Mouse (Mus musculus): Measurements from ENCODE around the gene Hspa2. TPM values are rescaled to one million over a fixed set of nuclear protein-coding genes. Genes with fewer than 3 reads are reported as not detected.

Gene Hspa2
- 4.1 TPM for polyA plus RNA-seq (2014; fragmentation: Illumina TruSeq; extraction: RNeasy Lipid Tissue Mini Kit (QIAGEN cat#74804); ENCODE audit: low read depth, low replicate concordance)

GRCm38 (mm10) chr12:76403886-76404537, at the start of gene Hspa2:
TSS of gene Hspa2 (plus strand) at chr12:76404176.

GRCm38 (mm10) chr12:76369206-76369977, 34.6 kb upstream of the Hspa2 start, which contains the start of gene Zbtb25:
TSS of gene Zbtb25 (minus strand) at chr12:76369602.

GRCm38 (mm10) chr12:76369978-76370830, 33.8 kb upstream of the Hspa2 start, which contains the start of gene Zbtb1:
TSS of gene Zbtb1 (plus strand) at chr12:76370266.

GRCm38 (mm10) chr12:76417433-76417854, 13.5 kb downstream of the Hspa2 start, which contains the start of gene Ppp1r36:
TSS of gene Ppp1r36 (plus strand) at chr12:76417538.

Other genes starting within 250 kb of the Hspa2 start
- gene Esr2, start 226.9 kb upstream of the Hspa2 start, polyA plus RNA-seq (2014; fragmentation: Illumina TruSeq; extraction: RNeasy Lipid Tissue Mini Kit (QIAGEN cat#74804); ENCODE audit: low read depth, low replicate concordance): 1.2 TPM
- gene Tex21, start 157.4 kb upstream of the Hspa2 start, polyA plus RNA-seq (2014; fragmentation: Illumina TruSeq; extraction: RNeasy Lipid Tissue Mini Kit (QIAGEN cat#74804); ENCODE audit: low read depth, low replicate concordance): not detected
- 17.2 TPM for gene Mthfd1, start 148.9 kb upstream of the Hspa2 start, polyA plus RNA-seq (2014; fragmentation: Illumina TruSeq; extraction: RNeasy Lipid Tissue Mini Kit (QIAGEN cat#74804); ENCODE audit: low read depth, low replicate concordance)
- 0.47 TPM for gene Akap5, start 79.3 kb upstream of the Hspa2 start, polyA plus RNA-seq (2014; fragmentation: Illumina TruSeq; extraction: RNeasy Lipid Tissue Mini Kit (QIAGEN cat#74804); ENCODE audit: low read depth, low replicate concordance)
- gene Zbtb25, start 34.6 kb upstream of the Hspa2 start, polyA plus RNA-seq (2014; fragmentation: Illumina TruSeq; extraction: RNeasy Lipid Tissue Mini Kit (QIAGEN cat#74804); ENCODE audit: low read depth, low replicate concordance): 15.8 TPM
- gene Zbtb1, start 33.9 kb upstream of the Hspa2 start, polyA plus RNA-seq (2014; fragmentation: Illumina TruSeq; extraction: RNeasy Lipid Tissue Mini Kit (QIAGEN cat#74804); ENCODE audit: low read depth, low replicate concordance): 17.7 TPM
- not detected for gene Ppp1r36, start 13.4 kb downstream of the Hspa2 start, polyA plus RNA-seq (2014; fragmentation: Illumina TruSeq; extraction: RNeasy Lipid Tissue Mini Kit (QIAGEN cat#74804); ENCODE audit: low read depth, low replicate concordance)
- gene Plekhg3, start 126.7 kb downstream of the Hspa2 start, polyA plus RNA-seq (2014; fragmentation: Illumina TruSeq; extraction: RNeasy Lipid Tissue Mini Kit (QIAGEN cat#74804); ENCODE audit: low read depth, low replicate concordance): 13.9 TPM

Measured in sigmoid colon, adult 10 weeks (tissue).